Comparison of ENCODE assay signal across 16 mouse cellular contexts in the genomic region with DNA sequence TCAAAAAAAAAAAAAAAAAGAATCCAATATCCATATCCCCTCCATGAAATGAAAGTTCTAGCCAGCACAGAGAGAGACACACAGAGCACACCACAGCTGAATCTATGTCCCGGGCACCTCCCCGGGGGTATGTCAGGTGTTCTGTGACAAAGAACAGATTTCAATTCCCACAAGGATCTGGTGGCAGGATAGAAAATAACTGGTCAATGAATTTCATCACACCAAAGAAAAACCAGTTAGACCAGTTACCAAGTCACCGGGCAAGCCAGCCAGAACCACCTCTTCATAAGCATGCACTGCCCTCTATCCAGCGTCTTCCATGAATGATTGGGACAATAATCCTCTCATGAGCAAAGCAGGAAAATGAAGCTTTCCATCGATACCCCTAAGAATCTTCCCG. TPM values are rescaled to one million over a fixed set of nuclear protein-coding genes. Genes with fewer than 3 reads are reported as not detected.
A peak's percentile ranks its signal among the peaks of the same experiment; 100 is the strongest.
DNase-seq lines count a peak whose midpoint lies in the region; ATAC-seq lines count a peak whose summit lies in the region.
"Had no signal": no experiment of that assay in that cellular context is flagged by ENCODE, and none has a peak within 500 bp of the region (broad histone marks: within the 10 kb centered on the region; RNA-seq: fewer than 3 reads in every experiment).

No protein-coding gene starts in this region.

- H3K4me1 ChIP-seq in kidney, embryonic 16.5 days (ENCODE audit: insufficient read depth, low read length), result no peaks in the 10 kb centered on the region
- 0 out of 2 replicates have a peak, but pooled peaks cover 6% of the 10 kb centered on the region for H3K4me1 ChIP-seq in kidney, embryonic 15.5 days
- 0 out of 2 replicates have a peak, but pooled peaks cover 3% of the 10 kb centered on the region for H3K4me1 ChIP-seq in intestine, embryonic 14.5 days (replicated peaks; ENCODE audit: control insufficient read depth, insufficient read depth, low read length)
- H3K4me1 ChIP-seq in lung, embryonic 16.5 days (replicated peaks; ENCODE audit: control insufficient read depth, insufficient read depth, low read length), result 0 out of 2 replicates have a peak, but pooled peaks cover 4% of the 10 kb centered on the region
- H3K4me1 ChIP-seq in forebrain, embryonic 10.5 days, result no peaks in the 10 kb centered on the region
- H3K4me1 ChIP-seq: hindbrain, embryonic 13.5 days; midbrain, embryonic 13.5 days had no signal

- H3K9me3 ChIP-seq in kidney, embryonic 16.5 days (ENCODE audit: low read length), result no peaks in the 10 kb centered on the region
- H3K9me3 ChIP-seq in kidney, embryonic 15.5 days (replicated peaks), result no peaks in the 10 kb centered on the region
- no peaks in the 10 kb centered on the region for H3K9me3 ChIP-seq in intestine, embryonic 14.5 days (ENCODE audit: control insufficient read depth, low read length)
- no peaks in the 10 kb centered on the region; the same call in 1 of the 2 replicates for H3K9me3 ChIP-seq in lung, embryonic 16.5 days (ENCODE audit: control insufficient read depth, low read length)
- no peaks in the 10 kb centered on the region for H3K9me3 ChIP-seq in forebrain, embryonic 10.5 days
- H3K9me3 ChIP-seq: heart, embryonic 10.5 days; hindbrain, embryonic 13.5 days; midbrain, embryonic 13.5 days; neural tube, embryonic 15.5 days had no signal

- no peak overlapping the region for H3K4me2 ChIP-seq in kidney, embryonic 16.5 days (replicated peaks; ENCODE audit: low read depth, low read length)
- H3K4me2 ChIP-seq in kidney, embryonic 15.5 days, result no peak overlapping the region
- H3K4me2 ChIP-seq in intestine, embryonic 14.5 days (ENCODE audit: low read length), result no peak overlapping the region
- peak overlapping the region; percentile 10; the same call in 1 of the 2 replicates for H3K4me2 ChIP-seq in lung, embryonic 16.5 days (ENCODE audit: low read depth, low read length)
- H3K4me2 ChIP-seq: hindbrain, embryonic 13.5 days; midbrain, embryonic 13.5 days; neural tube, embryonic 15.5 days had no signal

- ATAC-seq in kidney, embryonic 16.5 days (ENCODE audit: low FRiP score, low TSS enrichment), result no peak
- no peak for ATAC-seq in kidney, embryonic 15.5 days (replicated peaks; ENCODE audit: low FRiP score)
- 0 out of 2 replicates have a peak, but pooled peaks have one; percentile 55 for ATAC-seq in intestine, embryonic 14.5 days (replicated peaks; ENCODE audit: low FRiP score, low TSS enrichment, low read depth)
- peak; percentile 51; the same call in 1 of the 2 replicates for ATAC-seq in lung, embryonic 16.5 days (ENCODE audit: low read depth)
- ATAC-seq: midbrain, embryonic 13.5 days had no signal

- H3K4me3 ChIP-seq in kidney, embryonic 16.5 days (ENCODE audit: low read length), result no peak overlapping the region
- H3K4me3 ChIP-seq in kidney, embryonic 15.5 days (replicated peaks), result no peak overlapping the region
- H3K4me3 ChIP-seq in intestine, embryonic 14.5 days (ENCODE audit: low read depth, low read length), result no peak overlapping the region
- H3K4me3 ChIP-seq in lung, embryonic 16.5 days (ENCODE audit: low read length), result no peak overlapping the region
- H3K4me3 ChIP-seq in forebrain, embryonic 10.5 days, result no peak overlapping the region
- H3K4me3 ChIP-seq: heart, embryonic 10.5 days; hindbrain, embryonic 13.5 days; midbrain, embryonic 13.5 days; neural tube, embryonic 15.5 days had no signal

- WGBS in kidney, embryonic 16.5 days, result 86% methylated on average over 6 of the region's 6 CpGs
- WGBS in kidney, embryonic 15.5 days, result 92% methylated on average over 6 of the region's 6 CpGs
- WGBS in intestine, embryonic 14.5 days, result 83% methylated on average over 6 of the region's 6 CpGs
- 62% methylated on average over 6 of the region's 6 CpGs for WGBS in lung, embryonic 16.5 days
- 92% methylated on average over 6 of the region's 6 CpGs for WGBS in forebrain, embryonic 10.5 days

- peaks cover 19% of the 10 kb centered on the region; the same call in 1 of the 2 replicates for H3K36me3 ChIP-seq in kidney, embryonic 16.5 days (ENCODE audit: insufficient read depth, low read length)
- H3K36me3 ChIP-seq in kidney, embryonic 15.5 days, result peaks cover 37% of the 10 kb centered on the region
- H3K36me3 ChIP-seq in intestine, embryonic 14.5 days (ENCODE audit: control insufficient read depth, insufficient read depth, low read length), result peaks cover 23% of the 10 kb centered on the region
- peaks cover 11% of the 10 kb centered on the region; the same call in 1 of the 2 replicates for H3K36me3 ChIP-seq in lung, embryonic 16.5 days (ENCODE audit: control insufficient read depth, insufficient read depth, low read length)
- peaks cover 70% of the 10 kb centered on the region for H3K36me3 ChIP-seq in forebrain, embryonic 10.5 days (replicated peaks)

- H3K27ac ChIP-seq in kidney, embryonic 16.5 days (ENCODE audit: low read length), result 0 out of 2 replicates have a peak overlapping the region, but pooled peaks have one; percentile 9
- H3K27ac ChIP-seq in kidney, embryonic 15.5 days, result no peak overlapping the region
- H3K27ac ChIP-seq in intestine, embryonic 14.5 days (ENCODE audit: low read depth), result no peak overlapping the region
- H3K27ac ChIP-seq in lung, embryonic 16.5 days (ENCODE audit: low read length), result no peak overlapping the region
- no peak overlapping the region for H3K27ac ChIP-seq in forebrain, embryonic 10.5 days
- H3K27ac ChIP-seq: heart, embryonic 10.5 days; hindbrain, embryonic 13.5 days; midbrain, embryonic 13.5 days; neural tube, embryonic 15.5 days had no signal

- H3K9ac ChIP-seq in kidney, embryonic 16.5 days (replicated peaks; ENCODE audit: low read length), result no peak overlapping the region
- no peak overlapping the region for H3K9ac ChIP-seq in kidney, embryonic 15.5 days
- no peak overlapping the region for H3K9ac ChIP-seq in intestine, embryonic 14.5 days (ENCODE audit: low read length)
- no peak overlapping the region for H3K9ac ChIP-seq in lung, embryonic 16.5 days (ENCODE audit: low read length)
- H3K9ac ChIP-seq: hindbrain, embryonic 13.5 days; midbrain, embryonic 13.5 days; neural tube, embryonic 15.5 days had no signal

- H3K27me3 ChIP-seq in kidney, embryonic 16.5 days (ENCODE audit: insufficient read depth, low read length), result no peaks in the 10 kb centered on the region
- H3K27me3 ChIP-seq in kidney, embryonic 15.5 days, result no peaks in the 10 kb centered on the region
- no peaks in the 10 kb centered on the region for H3K27me3 ChIP-seq in intestine, embryonic 14.5 days (replicated peaks; ENCODE audit: control insufficient read depth, insufficient read depth, low read length)
- no peaks in the 10 kb centered on the region for H3K27me3 ChIP-seq in lung, embryonic 16.5 days (ENCODE audit: control insufficient read depth, insufficient read depth, low read depth, low read length)
- no peaks in the 10 kb centered on the region for H3K27me3 ChIP-seq in forebrain, embryonic 10.5 days (ENCODE audit: poor library complexity, severe bottlenecking)
- H3K27me3 ChIP-seq: hindbrain, embryonic 13.5 days; midbrain, embryonic 13.5 days; neural tube, embryonic 15.5 days had no signal

- DNase-seq in adipocyte (ENCODE audit: low spot score), result peak; percentile 48
- no peak for DNase-seq in intestine, embryonic 14.5 days (ENCODE audit: low spot score)
- no peak for DNase-seq in forebrain, embryonic 10.5 days (ENCODE audit: extremely low spot score, low spot score)
- no peak for DNase-seq in layer of hippocampus, adult 9-11 months
- DNase-seq in left cerebral cortex, adult 11 months (ENCODE audit: low spot score), result no peak
- DNase-seq: adrenal gland, postnatal 14 days; cerebellum, adult 18-20 months; heart, postnatal 14 days; thymus, adult 2 months had no signal

RNA-seq across cellular contexts. Expression of gene Insr, which starts 26.8 kb away (rescaled TPM):
- polyA plus RNA-seq in kidney, embryonic 16.5 days (2015; fragmentation: Nextera tagmentation; extraction: Ambion mirVana), result 41.0 and 41.4 TPM in 2 replicates
- 35.5 and 36.5 TPM in 2 replicates for polyA plus RNA-seq in kidney, embryonic 15.5 days (2015; fragmentation: Nextera tagmentation; extraction: Ambion mirVana)
- 37.6 and 41.0 TPM in 2 replicates for polyA plus RNA-seq in intestine, embryonic 14.5 days (2014; fragmentation: Nextera tagmentation; extraction: Ambion mirVana)
- polyA plus RNA-seq in lung, embryonic 16.5 days (2015; fragmentation: Nextera tagmentation; extraction: Ambion mirVana), result 34.1 and 38.7 TPM in 2 replicates
- 23.2 and 26.4 TPM in 2 replicates for polyA plus RNA-seq in forebrain, embryonic 10.5 days (2016; fragmentation: Nextera tagmentation; extraction: Ambion mirVana)

Comparison
In these comparisons a context has a peak if more than half of its experiments do, and no peak if none do; other contexts are left out.
1. ATAC-seq: peak in intestine, embryonic 14.5 days (single experiment) and lung, embryonic 16.5 days (single experiment); none in kidney, embryonic 16.5 days (single experiment) and kidney, embryonic 15.5 days (single experiment).